In genomic region chr17:26659573-26659915, GRCm38 (mm10) we compare ENCODE assay signal across 17 mouse cellular contexts. TPM values are rescaled to one million over a fixed set of nuclear protein-coding genes. Genes with fewer than 3 reads are reported as not detected.
A peak's percentile ranks its signal among the peaks of the same experiment; 100 is the strongest.
DNase-seq lines count a peak whose midpoint lies in the region; ATAC-seq lines count a peak whose summit lies in the region.
"Had no signal": no experiment of that assay in that cellular context is flagged by ENCODE, and none has a peak within 500 bp of the region (broad histone marks: within the 10 kb centered on the region; RNA-seq: fewer than 3 reads in every experiment).

No protein-coding gene starts in this region.

- ATAC-seq in heart, embryonic 13.5 days (ENCODE audit: extremely low read depth, insufficient number of reproducible peaks, low FRiP score, low TSS enrichment): no peak
- no peak for ATAC-seq in hindbrain, embryonic 11.5 days (ENCODE audit: low FRiP score)
- ATAC-seq in hindbrain, embryonic 12.5 days (ENCODE audit: low FRiP score): no peak
- 0 out of 2 replicates have a peak, but pooled peaks have one; percentile 9 for ATAC-seq in midbrain, embryonic 15.5 days (replicated peaks)
- ATAC-seq in midbrain, embryonic 13.5 days: no peak
- no peak for ATAC-seq in liver, embryonic 12.5 days
- ATAC-seq: activated CD4-positive, CD25-positive, alpha-beta regulatory T cell, adult 4 months; liver, postnatal 0 days had no signal

- peak overlapping the region; percentile 61; the same call in 1 of the 2 replicates for H3K27ac ChIP-seq in heart, embryonic 13.5 days (replicated peaks)
- H3K27ac ChIP-seq in hindbrain, embryonic 11.5 days (ENCODE audit: low read depth, low read length): no peak overlapping the region
- no peak overlapping the region for H3K27ac ChIP-seq in hindbrain, embryonic 12.5 days
- H3K27ac ChIP-seq in midbrain, embryonic 15.5 days: no peak overlapping the region
- no peak overlapping the region for H3K27ac ChIP-seq in midbrain, embryonic 13.5 days
- no peak overlapping the region for H3K27ac ChIP-seq in liver, embryonic 12.5 days
- H3K27ac ChIP-seq: embryonic facial prominence, embryonic 13.5 days; forebrain, embryonic 10.5 days; forebrain, embryonic 15.5 days; hindbrain, embryonic 10.5 days; limb, embryonic 12.5 days; midbrain, embryonic 12.5 days; stomach, embryonic 15.5 days had no signal

- no peaks in the 10 kb centered on the region for H3K9me3 ChIP-seq in heart, embryonic 13.5 days
- H3K9me3 ChIP-seq in hindbrain, embryonic 11.5 days (ENCODE audit: control insufficient read depth, low read length): no peaks in the 10 kb centered on the region
- H3K9me3 ChIP-seq in hindbrain, embryonic 12.5 days (replicated peaks): no peaks in the 10 kb centered on the region
- H3K9me3 ChIP-seq in midbrain, embryonic 15.5 days: no peaks in the 10 kb centered on the region
- H3K9me3 ChIP-seq in midbrain, embryonic 13.5 days: no peaks in the 10 kb centered on the region
- H3K9me3 ChIP-seq in liver, embryonic 12.5 days (replicated peaks): no peaks in the 10 kb centered on the region
- H3K9me3 ChIP-seq: embryonic facial prominence, embryonic 13.5 days; forebrain, embryonic 10.5 days; forebrain, embryonic 15.5 days; hindbrain, embryonic 10.5 days; limb, embryonic 12.5 days; midbrain, embryonic 12.5 days; stomach, embryonic 15.5 days had no signal

- H3K9ac ChIP-seq in heart, embryonic 13.5 days: peak overlapping the region; percentile 50; the same call in 1 of the 2 replicates
- no peak overlapping the region for H3K9ac ChIP-seq in hindbrain, embryonic 11.5 days (ENCODE audit: low read depth, low read length)
- H3K9ac ChIP-seq in hindbrain, embryonic 12.5 days: no peak overlapping the region
- H3K9ac ChIP-seq in midbrain, embryonic 15.5 days: no peak overlapping the region
- H3K9ac ChIP-seq in midbrain, embryonic 13.5 days (replicated peaks): no peak overlapping the region
- no peak overlapping the region for H3K9ac ChIP-seq in liver, embryonic 12.5 days
- H3K9ac ChIP-seq: embryonic facial prominence, embryonic 13.5 days; forebrain, embryonic 15.5 days; limb, embryonic 12.5 days; liver, postnatal 0 days; stomach, embryonic 15.5 days had no signal

- peaks cover 37% of the 10 kb centered on the region for H3K36me3 ChIP-seq in heart, embryonic 13.5 days
- H3K36me3 ChIP-seq in hindbrain, embryonic 11.5 days (ENCODE audit: control insufficient read depth, insufficient read depth, low read length): peaks cover 3% of the 10 kb centered on the region; the same call in 1 of the 2 replicates
- peaks cover 23% of the 10 kb centered on the region for H3K36me3 ChIP-seq in hindbrain, embryonic 12.5 days
- peaks cover 11% of the 10 kb centered on the region for H3K36me3 ChIP-seq in midbrain, embryonic 15.5 days (replicated peaks)
- H3K36me3 ChIP-seq in midbrain, embryonic 13.5 days: peaks cover 28% of the 10 kb centered on the region
- H3K36me3 ChIP-seq in liver, embryonic 12.5 days: peaks cover 19% of the 10 kb centered on the region

- H3K4me3 ChIP-seq in heart, embryonic 13.5 days: no peak overlapping the region
- H3K4me3 ChIP-seq in hindbrain, embryonic 11.5 days (ENCODE audit: low read depth, low read length): no peak overlapping the region
- H3K4me3 ChIP-seq in hindbrain, embryonic 12.5 days: no peak overlapping the region
- no peak overlapping the region for H3K4me3 ChIP-seq in midbrain, embryonic 15.5 days
- no peak overlapping the region for H3K4me3 ChIP-seq in midbrain, embryonic 13.5 days (replicated peaks)
- H3K4me3 ChIP-seq in liver, embryonic 12.5 days: no peak overlapping the region
- H3K4me3 ChIP-seq: embryonic facial prominence, embryonic 13.5 days; forebrain, embryonic 10.5 days; forebrain, embryonic 15.5 days; hindbrain, embryonic 10.5 days; limb, embryonic 12.5 days; midbrain, embryonic 12.5 days; stomach, embryonic 15.5 days had no signal

- no peak for DNase-seq in heart, adult 18-20 months
- DNase-seq in hindbrain, embryonic 11.5 days (ENCODE audit: low spot score): peak; percentile 10

- H3K4me2 ChIP-seq in heart, embryonic 13.5 days: peak overlapping the region; percentile 48; the same call in 1 of the 2 replicates
- no peak overlapping the region for H3K4me2 ChIP-seq in hindbrain, embryonic 11.5 days (replicated peaks; ENCODE audit: low read depth, low read length)
- no peak overlapping the region for H3K4me2 ChIP-seq in hindbrain, embryonic 12.5 days (replicated peaks)
- H3K4me2 ChIP-seq in midbrain, embryonic 15.5 days: no peak overlapping the region
- no peak overlapping the region for H3K4me2 ChIP-seq in midbrain, embryonic 13.5 days (replicated peaks)
- no peak overlapping the region for H3K4me2 ChIP-seq in liver, embryonic 12.5 days
- H3K4me2 ChIP-seq: embryonic facial prominence, embryonic 13.5 days; forebrain, embryonic 15.5 days; limb, embryonic 12.5 days; liver, embryonic 11.5 days; stomach, embryonic 15.5 days had no signal

- H3K27me3 ChIP-seq in heart, embryonic 13.5 days (replicated peaks): peaks cover 3% of the 10 kb centered on the region; the same call in 1 of the 2 replicates
- no peaks in the 10 kb centered on the region for H3K27me3 ChIP-seq in hindbrain, embryonic 11.5 days (ENCODE audit: control insufficient read depth, insufficient read depth, low read length)
- H3K27me3 ChIP-seq in hindbrain, embryonic 12.5 days: no peaks in the 10 kb centered on the region
- no peaks in the 10 kb centered on the region for H3K27me3 ChIP-seq in midbrain, embryonic 15.5 days (replicated peaks)
- no peaks in the 10 kb centered on the region for H3K27me3 ChIP-seq in midbrain, embryonic 13.5 days
- no peaks in the 10 kb centered on the region; the same call in 1 of the 2 replicates for H3K27me3 ChIP-seq in liver, embryonic 12.5 days (replicated peaks)
- H3K27me3 ChIP-seq: embryonic facial prominence, embryonic 13.5 days; forebrain, embryonic 15.5 days; limb, embryonic 12.5 days; stomach, embryonic 15.5 days had no signal

- peaks cover 40% of the 10 kb centered on the region for H3K4me1 ChIP-seq in heart, embryonic 13.5 days
- peaks cover 6% of the 10 kb centered on the region; the same call in 1 of the 2 replicates for H3K4me1 ChIP-seq in hindbrain, embryonic 11.5 days (replicated peaks; ENCODE audit: control insufficient read depth, insufficient read depth, low read length)
- peaks cover 19% of the 10 kb centered on the region for H3K4me1 ChIP-seq in hindbrain, embryonic 12.5 days
- H3K4me1 ChIP-seq in midbrain, embryonic 15.5 days: peaks cover 18% of the 10 kb centered on the region
- H3K4me1 ChIP-seq in midbrain, embryonic 13.5 days (replicated peaks): peaks cover 18% of the 10 kb centered on the region
- peaks cover 28% of the 10 kb centered on the region for H3K4me1 ChIP-seq in liver, embryonic 12.5 days

- WGBS in heart, embryonic 13.5 days: 61% methylated on average over 3 of the region's 3 CpGs
- WGBS in hindbrain, embryonic 11.5 days: 47% methylated on average over 3 of the region's 3 CpGs
- 70% methylated on average over 3 of the region's 3 CpGs for WGBS in hindbrain, embryonic 12.5 days
- WGBS in midbrain, embryonic 15.5 days: 64% methylated on average over 3 of the region's 3 CpGs
- WGBS in midbrain, embryonic 13.5 days: 57% methylated on average over 3 of the region's 3 CpGs
- 75% methylated on average over 3 of the region's 3 CpGs for WGBS in liver, embryonic 12.5 days (ENCODE audit: insufficient replicate concordance)

RNA-seq across cellular contexts. Expression of gene Atp6v0e, which starts 3.5 kb away (rescaled TPM):
- 187 and 228 TPM in 2 replicates for polyA plus RNA-seq in heart, embryonic 13.5 days (2015; fragmentation: Nextera tagmentation; extraction: Ambion mirVana)
- total RNA-seq in heart, adult 18-20 months (2021): 10 to 100 TPM; 62.8 to 68.0 TPM
- 123 and 126 TPM in 2 replicates for polyA plus RNA-seq in hindbrain, embryonic 11.5 days (2014; fragmentation: Nextera tagmentation; extraction: Ambion mirVana)
- polyA plus RNA-seq in hindbrain, embryonic 12.5 days (2016; fragmentation: Nextera tagmentation; extraction: Ambion mirVana): 108 and 111 TPM in 2 replicates
- 82.7 and 89.4 TPM in 2 replicates for polyA plus RNA-seq in midbrain, embryonic 15.5 days (2015; fragmentation: Nextera tagmentation; extraction: Ambion mirVana)
- 93.2 and 105 TPM in 2 replicates for polyA plus RNA-seq in midbrain, embryonic 13.5 days (2015; fragmentation: Nextera tagmentation; extraction: Ambion mirVana)
- 177 and 179 TPM in 2 replicates for polyA plus RNA-seq in liver, embryonic 12.5 days (2016; fragmentation: Nextera tagmentation; extraction: Ambion mirVana)

RNA-seq across cellular contexts. Expression of gene Crebrf, which starts 55.9 kb away (rescaled TPM):
- polyA plus RNA-seq in heart, embryonic 13.5 days (2015; fragmentation: Nextera tagmentation; extraction: Ambion mirVana): 9.4 and 10.2 TPM in 2 replicates
- total RNA-seq in heart, adult 18-20 months (2021): 10 to 100 TPM; 64.6 to 75.1 TPM
- polyA plus RNA-seq in hindbrain, embryonic 11.5 days (2014; fragmentation: Nextera tagmentation; extraction: Ambion mirVana): 4.1 and 10.2 TPM in 2 replicates
- polyA plus RNA-seq in hindbrain, embryonic 12.5 days (2016; fragmentation: Nextera tagmentation; extraction: Ambion mirVana): 7.5 and 10.4 TPM in 2 replicates
- 11.8 and 14.8 TPM in 2 replicates for polyA plus RNA-seq in midbrain, embryonic 15.5 days (2015; fragmentation: Nextera tagmentation; extraction: Ambion mirVana)
- polyA plus RNA-seq in midbrain, embryonic 13.5 days (2015; fragmentation: Nextera tagmentation; extraction: Ambion mirVana): 16.9 and 18.0 TPM in 2 replicates
- polyA plus RNA-seq in liver, embryonic 12.5 days (2016; fragmentation: Nextera tagmentation; extraction: Ambion mirVana): 1.7 and 2.1 TPM in 2 replicates
